Mouse (Mus musculus) embryonic fibroblast, embryonic 13.5 days (primary cell): ENCODE data around the gene Tgfbrap1.
A peak's percentile ranks its signal among the peaks of the same experiment; 100 is the strongest.

Experiments used
- CTCF ChIP-seq: IDR thresholded peaks from 2 replicates; pipeline ENCODE4 v1.5.1; 2011; ENCODE audit warnings: mild to moderate bottlenecking, control low read depth, low read length, moderate library complexity, borderline replicate concordance; ENCODE audit not compliant: insufficient read depth
- POLR2A ChIP-seq: IDR thresholded peaks from 2 replicates; pipeline ENCODE4 v1.6.1; 2011; ENCODE audit warnings: low read depth, mild to moderate bottlenecking, control low read depth, low read length, moderate library complexity

GRCm38 (mm10) chr1:43147474-43147873 lies 49.0 kb upstream of the Tgfbrap1 start:
- TF ChIP-seq CTCF: no peak
- TF ChIP-seq POLR2A: 0 out of 2 replicates have a peak, but pooled peaks have one; percentile 20
